Mouse (Mus musculus) E14TG2a.4 (cell line): ENCODE results near the gene Tcf3.
A peak's percentile ranks its signal among the peaks of the same experiment; 100 is the strongest.

Experiments used
- H3K27me3 ChIP-seq: 2 replicates; pipeline ENCODE4 v1.6.1; 2014; ENCODE audit warnings: low read length, control low read depth; ENCODE audit not compliant: insufficient read depth
- H3K36me3 ChIP-seq: 2 replicates; pipeline ENCODE4 v1.6.1; 2014; ENCODE audit warnings: low read length, control low read depth; ENCODE audit not compliant: insufficient read depth
- H3K4me1 ChIP-seq: replicated peaks from 2 replicates; pipeline ENCODE4 v1.6.1; 2014; ENCODE audit warnings: low read depth, low read length, control low read depth
- H3K4me3 ChIP-seq: replicated peaks from 2 replicates; pipeline ENCODE4 v1.5.1; 2014; ENCODE audit warnings: mild to moderate bottlenecking, low read length
- H3K9me3 ChIP-seq: 2 replicates; pipeline ENCODE4 v1.6.1; 2014; ENCODE audit warnings: low read length, control low read depth
- CTCF ChIP-seq: conservative IDR thresholded peaks from 2 replicates; pipeline ENCODE4 v1.5.1; 2014; ENCODE audit warnings: low read length
- NANOG ChIP-seq: IDR thresholded peaks from 2 replicates; pipeline ENCODE4 v1.6.1; 2014; ENCODE audit warnings: borderline replicate concordance, low read length, mixed read lengths
- POU5F1 ChIP-seq: IDR thresholded peaks from 2 replicates; pipeline ENCODE4 v1.6.1; 2014; ENCODE audit warnings: low read length, borderline replicate concordance

Gene Tcf3

GRCm38 (mm10) chr10:80459671-80460070 lies 26.2 kb upstream of the Tcf3 start:
- Histone ChIP-seq H3K4me1 (peaks cover 40% of the 10 kb centered on the region), H3K36me3 (no peaks in the 10 kb centered on the region), H3K27me3 (peaks cover 31% of the 10 kb centered on the region), H3K4me3 (peak overlapping the region; percentile 66; the same call in 1 of the 2 replicates), H3K9me3 (no peaks in the 10 kb centered on the region)
- TF ChIP-seq CTCF, result no peak
- no peak for TF ChIP-seq NANOG
- no peak for TF ChIP-seq POU5F1

- peak overlapping the region; percentile 66 for H3K4me3 ChIP-seq
- peaks cover 28% of the 10 kb centered on the region for H3K27me3 ChIP-seq
- TF ChIP-seq CTCF (no peak), NANOG (no peak), POU5F1 (no peak)
- H3K36me3 ChIP-seq, result no peaks in the 10 kb centered on the region
- no peaks in the 10 kb centered on the region for H3K9me3 ChIP-seq
- H3K4me1 ChIP-seq, result peaks cover 37% of the 10 kb centered on the region
Observed at GRCm38 (mm10) chr10:80459236-80459635, 25.8 kb upstream of the Tcf3 start.

DNA sequence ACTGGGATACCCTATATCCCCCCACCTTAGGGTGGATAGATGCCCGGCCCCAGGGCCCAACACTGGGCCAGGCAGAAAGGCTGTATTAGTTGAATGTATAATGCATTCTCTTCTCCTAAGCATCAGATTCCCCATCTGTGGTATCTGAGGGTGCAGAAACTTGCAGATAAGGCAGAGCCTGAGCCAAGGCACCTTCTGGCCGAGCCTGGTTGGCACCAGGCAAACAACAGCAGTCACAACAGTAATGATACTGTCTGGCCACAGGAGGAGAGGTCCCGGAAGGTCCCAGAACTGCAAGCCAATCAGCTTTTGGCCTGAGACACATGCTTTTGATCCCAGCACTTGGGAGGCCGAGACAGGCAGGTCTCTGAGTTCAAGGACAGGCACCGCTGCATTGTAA lies 22.2 kb upstream of the Tcf3 start:
- Histone ChIP-seq H3K4me3 (no peak overlapping the region), H3K9me3 (no peaks in the 10 kb centered on the region), H3K4me1 (peaks cover 43% of the 10 kb centered on the region), H3K27me3 (peaks cover 3% of the 10 kb centered on the region; the same call in 1 of the 2 replicates), H3K36me3 (no peaks in the 10 kb centered on the region)
- no peak for TF ChIP-seq NANOG

- Histone ChIP-seq H3K4me3 (no peak overlapping the region), H3K36me3 (no peaks in the 10 kb centered on the region), H3K9me3 (no peaks in the 10 kb centered on the region), H3K27me3 (no peaks in the 10 kb centered on the region), H3K4me1 (peaks cover 44% of the 10 kb centered on the region)
- TF ChIP-seq NANOG (no peak), POU5F1 (no peak), CTCF (no peak)
Observed at GRCm38 (mm10) chr10:80454781-80455180, 21.3 kb upstream of the Tcf3 start.

DNA sequence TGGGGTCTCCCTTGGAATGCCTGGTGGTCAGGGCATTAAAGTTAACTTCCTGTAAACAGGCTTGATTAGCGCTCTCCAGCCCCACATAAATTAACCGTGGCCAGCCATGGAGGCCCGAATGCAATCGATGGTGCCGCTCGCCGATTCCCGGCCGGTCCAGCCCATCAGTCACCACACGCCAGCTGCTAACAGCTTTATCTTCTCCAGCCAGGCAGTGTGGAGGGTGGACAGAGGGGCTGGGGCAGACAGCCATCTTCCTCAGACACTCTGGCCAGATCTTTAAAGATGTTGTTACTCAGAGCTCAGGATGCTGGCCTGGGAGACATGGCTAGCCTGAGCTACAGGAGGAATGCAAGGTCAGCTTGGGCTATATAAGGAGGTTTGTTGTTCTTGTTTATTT lies 20.2 kb upstream of the Tcf3 start:
- H3K4me3 ChIP-seq, result no peak overlapping the region
- H3K27me3 ChIP-seq, result 0 out of 2 replicates have a peak, but pooled peaks cover 4% of the 10 kb centered on the region
- no peaks in the 10 kb centered on the region for H3K36me3 ChIP-seq
- no peak for TF ChIP-seq NANOG
- TF ChIP-seq POU5F1, result no peak
- no peak for TF ChIP-seq CTCF
- H3K9me3 ChIP-seq, result no peaks in the 10 kb centered on the region
- peaks cover 38% of the 10 kb centered on the region for H3K4me1 ChIP-seq

GRCm38 (mm10) chr10:80450599-80450998 lies 17.2 kb upstream of the Tcf3 start:
- Histone ChIP-seq H3K9me3 (no peaks in the 10 kb centered on the region), H3K4me3 (peak overlapping the region; percentile 68), H3K36me3 (no peaks in the 10 kb centered on the region), H3K27me3 (peaks cover 24% of the 10 kb centered on the region), H3K4me1 (peaks cover 46% of the 10 kb centered on the region)
- TF ChIP-seq CTCF, result no peak

DNA sequence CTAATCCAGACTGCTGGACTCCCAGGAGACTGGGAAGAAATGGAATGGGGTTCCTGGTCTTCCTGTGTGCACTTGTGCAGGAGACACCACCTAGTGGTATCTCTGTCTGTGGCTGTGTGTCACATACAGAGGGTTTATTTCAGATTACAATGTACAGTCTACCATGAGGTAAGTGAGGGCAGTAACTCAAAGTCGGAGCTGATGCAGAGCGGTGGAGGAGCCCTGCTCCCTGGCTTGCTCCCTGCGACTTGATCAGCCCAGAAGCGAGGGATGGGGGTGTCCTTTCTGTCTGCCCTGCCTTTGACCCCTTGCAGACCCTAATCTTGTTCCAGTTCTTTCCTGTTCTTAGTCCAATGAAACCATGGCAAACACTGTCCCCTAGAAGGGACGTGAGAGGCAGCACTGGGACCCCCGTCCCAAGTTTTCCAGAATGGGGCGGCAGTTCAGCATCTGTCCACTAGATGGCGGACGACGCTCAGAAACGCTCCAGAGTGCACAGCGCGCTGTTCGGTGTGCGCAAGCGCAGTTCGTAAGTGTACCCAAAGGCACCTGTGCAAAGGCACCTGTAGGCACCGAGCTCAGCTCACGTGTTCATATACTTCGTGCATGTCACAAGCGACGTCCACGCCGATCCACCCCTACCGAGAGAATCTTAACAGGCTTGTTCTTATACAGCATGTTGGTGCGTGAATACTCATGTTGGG lies 12.6 kb upstream of the Tcf3 start:
- peaks cover 54% of the 10 kb centered on the region for H3K4me1 ChIP-seq
- peaks cover 38% of the 10 kb centered on the region for H3K27me3 ChIP-seq
- no peak for TF ChIP-seq NANOG
- peak; percentile 99 for TF ChIP-seq CTCF
- TF ChIP-seq POU5F1, result no peak
- no peaks in the 10 kb centered on the region for H3K36me3 ChIP-seq
- no peak overlapping the region for H3K4me3 ChIP-seq
- H3K9me3 ChIP-seq, result no peaks in the 10 kb centered on the region

- H3K27me3 ChIP-seq, result peaks cover 38% of the 10 kb centered on the region
- H3K4me3 ChIP-seq, result no peak overlapping the region
- TF ChIP-seq POU5F1, result no peak
- no peak for TF ChIP-seq NANOG
- TF ChIP-seq CTCF, result no peak
- peaks cover 51% of the 10 kb centered on the region for H3K4me1 ChIP-seq
- no peaks in the 10 kb centered on the region for H3K36me3 ChIP-seq
- H3K9me3 ChIP-seq, result no peaks in the 10 kb centered on the region
Observed at GRCm38 (mm10) chr10:80445052-80445451, 11.6 kb upstream of the Tcf3 start.

DNA sequence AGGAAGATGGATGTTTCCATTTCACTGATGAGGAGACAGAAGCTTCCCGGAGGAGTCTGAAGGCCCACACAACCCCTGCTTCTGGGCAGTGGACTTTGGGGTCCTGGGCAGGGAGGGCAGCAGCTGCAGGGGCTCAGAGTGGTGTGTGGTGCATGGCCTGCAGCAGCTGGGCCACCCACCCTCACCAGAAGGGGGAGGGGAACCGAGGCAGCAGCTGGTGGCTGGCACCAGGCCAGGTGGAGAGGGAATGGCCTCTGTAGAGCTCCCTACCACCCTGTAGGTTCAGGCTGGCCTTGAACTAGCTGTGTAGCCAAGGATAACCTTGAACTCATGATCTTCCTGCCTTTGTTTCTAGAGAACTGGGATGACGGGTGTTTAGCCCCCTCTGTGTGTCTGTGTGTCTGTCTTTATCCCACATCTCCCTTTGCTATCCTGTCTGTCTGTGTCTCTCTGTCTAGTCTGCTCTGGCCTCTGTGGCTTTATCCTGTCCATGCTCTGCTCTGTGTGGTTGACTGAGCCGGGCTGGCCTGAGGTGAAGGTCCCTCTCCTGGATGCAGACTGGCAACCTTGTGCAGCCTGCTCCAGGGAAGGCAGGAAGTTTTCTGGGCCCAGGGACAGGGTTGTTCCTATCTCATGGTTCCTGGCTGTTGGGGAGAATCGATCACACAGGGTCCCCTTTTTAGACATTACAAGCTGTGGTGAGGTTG lies 11.0 kb upstream of the Tcf3 start:
- Histone ChIP-seq H3K9me3 (no peaks in the 10 kb centered on the region), H3K4me1 (peaks cover 48% of the 10 kb centered on the region), H3K27me3 (peaks cover 38% of the 10 kb centered on the region), H3K36me3 (no peaks in the 10 kb centered on the region), H3K4me3 (no peak overlapping the region)
- TF ChIP-seq NANOG (no peak), CTCF (no peak), POU5F1 (no peak)
